Mouse (Mus musculus) lung, postnatal 0 days (tissue): Measurements from ENCODE around the gene Rnf113a2.

Source experiments
- CTCF ChIP-seq: IDR thresholded peaks from 2 replicates; pipeline ENCODE4 v1.5.1; 2016; ENCODE audit warnings: antibody characterized with exemption, mild to moderate bottlenecking
- EP300 ChIP-seq: IDR thresholded peaks from 2 replicates; pipeline ENCODE4 v1.6.1; 2016; ENCODE audit warnings: antibody characterized with exemption, mild to moderate bottlenecking, control low read depth

DNA sequence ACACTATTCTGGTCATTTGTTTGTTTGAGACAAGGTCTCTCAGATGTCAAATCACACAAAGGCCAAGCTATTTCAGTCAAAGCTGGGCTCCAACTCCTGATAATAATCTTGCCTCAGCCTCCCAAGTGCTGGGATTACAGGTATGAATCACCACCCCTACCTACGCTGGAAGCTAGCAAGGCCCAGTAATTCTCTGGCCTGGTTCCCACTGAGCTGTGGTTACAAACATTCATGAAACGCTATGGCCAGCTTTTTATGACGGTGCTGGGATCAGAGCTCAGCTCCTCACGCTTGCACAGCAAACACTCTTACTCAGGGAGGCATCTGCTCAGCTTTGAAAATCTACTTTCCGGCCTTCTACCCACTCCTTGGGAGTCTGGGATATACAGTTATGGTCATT, 23.1 kb upstream of the Rnf113a2 start:
- TF ChIP-seq CTCF (no peak), EP300 (no peak)
